Mouse (Mus musculus) embryonic facial prominence, embryonic 11.5 days (tissue): ENCODE data around the gene D7Ertd443e. TPM values are rescaled to one million over a fixed set of nuclear protein-coding genes. Genes with fewer than 3 reads are reported as not detected.

Experiments
- ATAC-seq: fragments of 200-750 bp; cut with Nextera tagmentation; replicated peaks from 2 replicates; pipeline ENCODE4 v1.8.0; 2017; ENCODE audit warnings: low read depth; ENCODE audit not compliant: insufficient number of reproducible peaks, low FRiP score, low TSS enrichment
- DNase-seq: peaks from one replicate; pipeline ENCODE4 v3.0.0-alpha.2; 2015; ENCODE audit warnings: low spot score
- H3K27ac ChIP-seq: fragments of 300-500 bp; sonication (generic); replicated peaks from 2 replicates; pipeline ENCODE4 v1.5.1; 2014; ENCODE audit warnings: mild to moderate bottlenecking, low read depth, low read length, control low read depth
- H3K27me3 ChIP-seq: fragments of 300-500 bp; sonication (generic); 2 replicates; pipeline ENCODE4 v1.6.1; 2014; ENCODE audit warnings: mild to moderate bottlenecking, low read length, moderate library complexity, mixed read lengths; ENCODE audit not compliant: control insufficient read depth, insufficient read depth
- H3K36me3 ChIP-seq: fragments of 300-500 bp; sonication (generic); replicated peaks from 2 replicates; pipeline ENCODE4 v1.6.1; 2014; ENCODE audit warnings: low read depth, mild to moderate bottlenecking, low read length, moderate library complexity, mixed read lengths; ENCODE audit not compliant: control insufficient read depth, insufficient read depth
- H3K4me1 ChIP-seq: fragments of 300-500 bp; sonication (generic); 2 replicates; pipeline ENCODE4 v1.6.1; 2014; ENCODE audit warnings: low read length, mixed read lengths; ENCODE audit not compliant: control insufficient read depth, insufficient read depth
- H3K4me2 ChIP-seq: fragments of 300-500 bp; sonication (generic); 2 replicates; pipeline ENCODE4 v1.6.1; 2014; ENCODE audit warnings: low read depth, mild to moderate bottlenecking, control low read depth, low read length, moderate library complexity
- H3K4me3 ChIP-seq: fragments of 300-500 bp; sonication (generic); 2 replicates; pipeline ENCODE4 v1.5.1; 2014; ENCODE audit warnings: low read depth, low read length, control low read depth
- H3K9ac ChIP-seq: fragments of 300-500 bp; sonication (generic); replicated peaks from 2 replicates; pipeline ENCODE4 v1.6.1; 2014; ENCODE audit warnings: mild to moderate bottlenecking, control low read depth, low read length
- H3K9me3 ChIP-seq: fragments of 300-500 bp; sonication (generic); replicated peaks from 2 replicates; pipeline ENCODE4 v1.6.1; 2016; ENCODE audit warnings: mild to moderate bottlenecking, low read length, inconsistent platforms, mixed read lengths; ENCODE audit not compliant: control insufficient read depth
- WGBS: fragments of 180-500 bp; shearing (Covaris S2); extraction: QIAGEN DNeasy Blood & Tissue Kit; methylation state at CpG from one replicate; pipeline ENCODE4 v1.1.7; 2014; 5-methylcytosine and 5-hydroxymethylcytosine counted together
- polyA plus RNA-seq: library from polyadenylated mRNA; unstranded; fragments of >200 nt; fragmentation: Nextera tagmentation; extraction: Ambion mirVana; gene quantifications from 2 replicates; pipeline ENCODE4 v1.2.1, GENCODE M21; 2014

D7Ertd443e gene
- polyA plus RNA-seq, 1 experiment from 2014 or later = 0.07 TPM

DNA sequence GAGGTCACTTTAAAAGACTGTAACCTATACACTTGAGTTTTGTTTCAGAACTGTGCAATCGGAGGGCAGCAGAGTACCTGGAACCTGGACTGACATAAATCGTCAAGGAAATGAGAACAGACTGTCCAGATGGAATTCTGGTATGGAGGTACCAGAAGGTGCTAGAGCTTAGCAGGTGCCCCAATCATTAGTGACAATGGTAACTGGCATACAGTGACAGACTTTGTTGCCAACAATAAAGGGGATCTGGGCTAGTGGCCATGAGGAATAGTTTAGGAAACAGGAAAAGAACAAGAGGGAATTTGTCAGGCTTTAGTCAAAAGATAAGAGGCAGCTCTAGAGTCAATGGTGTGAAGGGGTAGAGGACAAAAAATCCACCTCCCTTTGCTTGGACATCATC lies 43.3 kb downstream of the D7Ertd443e start:
- 82% methylated on average over 2 of the region's 2 CpGs for WGBS
- no peak for DNase-seq
- ATAC-seq = no peak
- H3K36me3 ChIP-seq = no peaks in the 10 kb centered on the region
- no peak overlapping the region for H3K4me2 ChIP-seq
- H3K4me3 ChIP-seq = no peak overlapping the region
- H3K9me3 ChIP-seq = no peaks in the 10 kb centered on the region
- no peak overlapping the region for H3K9ac ChIP-seq
- no peak overlapping the region for H3K27ac ChIP-seq
- no peaks in the 10 kb centered on the region for H3K27me3 ChIP-seq
- H3K4me1 ChIP-seq = no peaks in the 10 kb centered on the region

DNA sequence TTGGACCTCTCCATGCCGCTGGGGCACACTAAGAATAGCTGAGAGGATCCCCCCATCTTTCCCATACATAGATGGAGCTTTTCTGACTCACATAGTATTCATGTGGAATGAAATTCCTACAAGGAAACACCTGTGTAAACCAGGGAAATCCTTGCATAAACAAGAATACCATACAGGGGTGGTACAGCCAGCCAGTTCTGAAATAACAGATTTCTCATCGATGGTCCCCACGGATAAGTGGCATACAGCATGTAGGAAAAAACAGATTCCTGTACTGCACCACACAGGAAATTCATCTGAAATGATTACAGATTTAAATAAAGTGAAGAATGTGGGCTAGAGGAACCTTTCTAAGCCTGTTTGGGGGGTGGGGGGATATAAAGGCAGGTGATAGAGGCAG lies 49.5 kb downstream of the D7Ertd443e start:
- WGBS = 62% methylated on average over 3 of the region's 3 CpGs
- Histone ChIP-seq H3K4me3 (no peak overlapping the region), H3K4me2 (no peak overlapping the region), H3K9ac (no peak overlapping the region), H3K9me3 (no peaks in the 10 kb centered on the region), H3K4me1 (no peaks in the 10 kb centered on the region), H3K27ac (no peak overlapping the region), H3K36me3 (no peaks in the 10 kb centered on the region), H3K27me3 (no peaks in the 10 kb centered on the region)
- no peak for ATAC-seq
- DNase-seq = peak; percentile 25

DNA sequence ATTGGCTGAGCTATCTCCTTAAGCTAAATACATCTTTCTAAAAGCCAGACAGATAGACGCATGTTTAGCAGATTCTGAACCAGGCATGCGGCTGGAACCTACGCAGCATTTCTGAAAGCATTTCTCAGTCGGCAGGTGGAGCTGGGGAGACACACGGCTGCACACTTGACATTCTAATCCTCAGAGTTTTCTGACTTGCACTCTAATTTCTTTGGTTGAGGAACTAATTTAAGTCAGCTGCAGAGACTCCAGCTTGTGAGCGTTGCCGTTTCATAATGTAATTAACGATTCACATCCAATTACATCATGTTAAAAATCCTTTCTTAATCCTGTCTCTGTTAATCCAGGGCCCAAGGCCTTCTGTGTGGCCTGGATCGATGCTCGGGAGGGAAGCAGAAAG lies 64.5 kb downstream of the D7Ertd443e start:
- Histone ChIP-seq H3K27ac (no peak overlapping the region), H3K9me3 (no peaks in the 10 kb centered on the region), H3K4me3 (no peak overlapping the region), H3K4me2 (no peak overlapping the region), H3K4me1 (no peaks in the 10 kb centered on the region), H3K36me3 (no peaks in the 10 kb centered on the region), H3K9ac (no peak overlapping the region), H3K27me3 (no peaks in the 10 kb centered on the region)
- DNase-seq = peak; percentile 40
- ATAC-seq = no peak
- 55% methylated on average over 10 of the region's 10 CpGs for WGBS

GRCm38 (mm10) chr7:134302084-134302483 lies 83.4 kb downstream of the D7Ertd443e start:
- Histone ChIP-seq H3K36me3 (no peaks in the 10 kb centered on the region), H3K4me3 (no peak overlapping the region), H3K27me3 (no peaks in the 10 kb centered on the region), H3K9me3 (no peaks in the 10 kb centered on the region), H3K4me2 (no peak overlapping the region), H3K4me1 (no peaks in the 10 kb centered on the region), H3K9ac (no peak overlapping the region), H3K27ac (no peak overlapping the region)
- ATAC-seq (no peak), DNase-seq (no peak)
- WGBS = 90% methylated on average over 3 of the region's 3 CpGs

- Histone ChIP-seq H3K9ac (no peak overlapping the region), H3K4me2 (no peak overlapping the region), H3K27me3 (no peaks in the 10 kb centered on the region), H3K27ac (no peak overlapping the region), H3K4me3 (no peak overlapping the region), H3K4me1 (no peaks in the 10 kb centered on the region), H3K36me3 (no peaks in the 10 kb centered on the region), H3K9me3 (no peaks in the 10 kb centered on the region)
- DNase-seq (peak; percentile 33), ATAC-seq (no peak)
- WGBS = 46% methylated on average over 8 of the region's 8 CpGs
Measured at GRCm38 (mm10) chr7:134301285-134301684, 84.2 kb downstream of the D7Ertd443e start.

GRCm38 (mm10) chr7:134292750-134293149 lies 92.7 kb downstream of the D7Ertd443e start:
- Histone ChIP-seq H3K4me2 (no peak overlapping the region), H3K27ac (no peak overlapping the region), H3K9ac (no peak overlapping the region), H3K27me3 (no peaks in the 10 kb centered on the region), H3K4me1 (no peaks in the 10 kb centered on the region), H3K36me3 (no peaks in the 10 kb centered on the region), H3K4me3 (no peak overlapping the region), H3K9me3 (no peaks in the 10 kb centered on the region)
- ATAC-seq = no peak
- DNase-seq = no peak
- WGBS = 84% methylated on average over 3 of the region's 3 CpGs

GRCm38 (mm10) chr7:134289611-134290301 lies 95.7 kb downstream of the D7Ertd443e start:
- no peaks in the 10 kb centered on the region for H3K27me3 ChIP-seq
- H3K9me3 ChIP-seq = no peaks in the 10 kb centered on the region
- H3K27ac ChIP-seq = no peak overlapping the region
- no peak overlapping the region for H3K9ac ChIP-seq
- H3K36me3 ChIP-seq = no peaks in the 10 kb centered on the region
- no peak for ATAC-seq
- DNase-seq = no peak
- H3K4me2 ChIP-seq = no peak overlapping the region
- no peak overlapping the region for H3K4me3 ChIP-seq
- H3K4me1 ChIP-seq = no peaks in the 10 kb centered on the region
- WGBS = 65% methylated on average over 7 of the region's 7 CpGs

- Histone ChIP-seq H3K27me3 (no peaks in the 10 kb centered on the region), H3K9ac (no peak overlapping the region), H3K27ac (no peak overlapping the region), H3K4me1 (no peaks in the 10 kb centered on the region), H3K4me3 (no peak overlapping the region), H3K9me3 (no peaks in the 10 kb centered on the region), H3K36me3 (no peaks in the 10 kb centered on the region), H3K4me2 (no peak overlapping the region)
- WGBS = 93% methylated on average over 5 of the region's 5 CpGs
- DNase-seq = no peak
- ATAC-seq = no peak
Measured at GRCm38 (mm10) chr7:134289126-134289525, 96.3 kb downstream of the D7Ertd443e start.
